Comparison of ENCODE assay signal across 12 mouse cellular contexts in genomic region chr6:115855733-115856360, GRCm38 (mm10). TPM values are rescaled to one million over a fixed set of nuclear protein-coding genes. Genes with fewer than 3 reads are reported as not detected.
DNase-seq lines count a peak whose midpoint lies in the region; ATAC-seq and TF ChIP-seq lines count a peak whose summit lies in the region.
"Had no signal": no experiment of that assay in that cellular context is flagged by ENCODE, and none has a peak within 500 bp of the region (broad histone marks: within the 10 kb centered on the region; RNA-seq: fewer than 3 reads in every experiment).

No protein-coding gene starts in this region.

- 56% methylated on average over 3 of the region's 3 CpGs for WGBS in heart, embryonic 13.5 days
- WGBS in forebrain, embryonic 13.5 days, result 82% methylated on average over 3 of the region's 3 CpGs

- peak overlapping the region; percentile 77 for H3K27ac ChIP-seq in heart, embryonic 13.5 days (replicated peaks)
- no peak overlapping the region for H3K27ac ChIP-seq in forebrain, embryonic 13.5 days
- H3K27ac ChIP-seq: hindbrain, embryonic 10.5 days had no signal

- no peaks in the 10 kb centered on the region for H3K9me3 ChIP-seq in heart, embryonic 13.5 days
- H3K9me3 ChIP-seq in forebrain, embryonic 13.5 days (replicated peaks), result no peaks in the 10 kb centered on the region
- H3K9me3 ChIP-seq: hindbrain, embryonic 10.5 days had no signal

- no peak for DNase-seq in heart, adult 9 months (ENCODE audit: low spot score in 2 of 2)
- peak; percentile 57 to 69 for DNase-seq in layer of hippocampus, adult 18-20 months (ENCODE audit: low spot score in 2 of 2)
- no peak for DNase-seq in layer of hippocampus, postnatal 25 days (ENCODE audit: extremely low spot score in 1 of 2, low spot score in 1 of 2)
- DNase-seq in brain, embryonic 14.5 days (ENCODE audit: low read depth), result peak; percentile 31
- peak; percentile 41 to 44 for DNase-seq in layer of hippocampus, postnatal 10 days (ENCODE audit: low spot score in 2 of 2)
- no peak for DNase-seq in embryo, embryonic 10 days (ENCODE audit: low spot score)
- DNase-seq: cerebellum, adult 9-11 months had no signal

- TF ChIP-seq CTCF in brain, embryonic 14.5 days (IDR thresholded peaks at IDR 0.05; ENCODE audit: borderline replicate concordance, extremely low read depth, insufficient read depth, insufficient read length), result no peak

- ATAC-seq in heart, embryonic 13.5 days (ENCODE audit: extremely low read depth, insufficient number of reproducible peaks, low FRiP score, low TSS enrichment), result no peak
- ATAC-seq in forebrain, embryonic 13.5 days, result no peak
- ATAC-seq: midbrain, embryonic 16.5 days had no signal

- no peak overlapping the region for H3K4me3 ChIP-seq in heart, embryonic 13.5 days
- H3K4me3 ChIP-seq in forebrain, embryonic 13.5 days, result no peak overlapping the region
- H3K4me3 ChIP-seq: hindbrain, embryonic 10.5 days had no signal

- no peak overlapping the region for H3K4me2 ChIP-seq in heart, embryonic 13.5 days
- H3K4me2 ChIP-seq in forebrain, embryonic 13.5 days, result no peak overlapping the region

- no peak for TF ChIP-seq POLR2A in brain, embryonic 14.5 days (IDR thresholded peaks at IDR 0.05; ENCODE audit: borderline replicate concordance, extremely low read depth, insufficient read depth, insufficient read length, poor library complexity, severe bottlenecking)

- H3K27me3 ChIP-seq in heart, embryonic 13.5 days (replicated peaks), result no peaks in the 10 kb centered on the region
- no peaks in the 10 kb centered on the region for H3K27me3 ChIP-seq in forebrain, embryonic 13.5 days
- H3K27me3 ChIP-seq: CH12.LX had no signal

- H3K4me1 ChIP-seq in heart, embryonic 13.5 days, result peaks cover 64% of the 10 kb centered on the region
- H3K4me1 ChIP-seq in forebrain, embryonic 13.5 days, result peaks cover 31% of the 10 kb centered on the region

- no peak overlapping the region for H3K9ac ChIP-seq in heart, embryonic 13.5 days
- H3K9ac ChIP-seq in forebrain, embryonic 13.5 days, result no peak overlapping the region

- H3K36me3 ChIP-seq in heart, embryonic 13.5 days, result no peaks in the 10 kb centered on the region
- H3K36me3 ChIP-seq in forebrain, embryonic 13.5 days (ENCODE audit: poor library complexity, severe bottlenecking), result no peaks in the 10 kb centered on the region

RNA-seq across cellular contexts. Expression of gene Ift122, which starts 2.6 kb away (rescaled TPM):
- polyA plus RNA-seq in heart, embryonic 13.5 days (2015; fragmentation: Nextera tagmentation; extraction: Ambion mirVana), result 21.2 and 21.4 TPM in 2 replicates
- 10 to 100 TPM; 26.4 to 33.5 TPM for total RNA-seq in layer of hippocampus, adult 18-20 months (2021)
- 10 to 100 TPM; 26.7 to 28.7 TPM for total RNA-seq in layer of hippocampus, postnatal 25 days (2021)
- polyA plus RNA-seq in brain, embryonic 14.5 days (2012; rRNA removed), result 28.1 and 28.9 TPM in 2 replicates
- 10 to 100 TPM; 24.0 to 25.9 TPM for total RNA-seq in layer of hippocampus, postnatal 10 days (2021)
- 26.1 and 28.4 TPM in 2 replicates for polyA plus RNA-seq in forebrain, embryonic 13.5 days (2015; fragmentation: Nextera tagmentation; extraction: Ambion mirVana)

RNA-seq across cellular contexts. Expression of gene Mbd4, which starts 2.7 kb away (rescaled TPM):
- polyA plus RNA-seq in heart, embryonic 13.5 days (2015; fragmentation: Nextera tagmentation; extraction: Ambion mirVana), result 8.7 and 10.4 TPM in 2 replicates
- 1 to 10 TPM; 5.8 to 7.2 TPM for total RNA-seq in layer of hippocampus, adult 18-20 months (2021)
- total RNA-seq in layer of hippocampus, postnatal 25 days (2021), result 1 to 10 TPM; 5.8 to 6.1 TPM
- 10.2 and 12.8 TPM in 2 replicates for polyA plus RNA-seq in brain, embryonic 14.5 days (2012; rRNA removed)
- total RNA-seq in layer of hippocampus, postnatal 10 days (2021), result 1 to 10 TPM; 5.0 to 6.2 TPM
- 20.4 and 21.3 TPM in 2 replicates for polyA plus RNA-seq in forebrain, embryonic 13.5 days (2015; fragmentation: Nextera tagmentation; extraction: Ambion mirVana)

RNA-seq across cellular contexts. Expression of gene Efcab12, which starts 17.6 kb away (rescaled TPM):
- 0.46 and 0.53 TPM in 2 replicates for polyA plus RNA-seq in heart, embryonic 13.5 days (2015; fragmentation: Nextera tagmentation; extraction: Ambion mirVana)
- 1 to 10 TPM; 3.2 to 4.0 TPM for total RNA-seq in layer of hippocampus, adult 18-20 months (2021)
- total RNA-seq in layer of hippocampus, postnatal 25 days (2021), result 1 to 10 TPM; 2.8 to 3.8 TPM
- polyA plus RNA-seq in brain, embryonic 14.5 days (2012; rRNA removed), result 4.0 and 4.8 TPM in 2 replicates
- 1 to 10 TPM; 2.9 to 3.5 TPM for total RNA-seq in layer of hippocampus, postnatal 10 days (2021)
- polyA plus RNA-seq in forebrain, embryonic 13.5 days (2015; fragmentation: Nextera tagmentation; extraction: Ambion mirVana), result 1.7 and 1.9 TPM in 2 replicates

RNA-seq across cellular contexts. Expression of gene Rpl32, which starts 47.3 kb away (rescaled TPM):
- 1,371 and 1,440 TPM in 2 replicates for polyA plus RNA-seq in heart, embryonic 13.5 days (2015; fragmentation: Nextera tagmentation; extraction: Ambion mirVana)
- total RNA-seq in layer of hippocampus, adult 18-20 months (2021), result 100 to 1,000 TPM; 497 to 528 TPM
- 100 to 1,000 TPM; 471 to 520 TPM for total RNA-seq in layer of hippocampus, postnatal 25 days (2021)
- 1,840 and 1,952 TPM in 2 replicates for polyA plus RNA-seq in brain, embryonic 14.5 days (2012; rRNA removed)
- total RNA-seq in layer of hippocampus, postnatal 10 days (2021), result 100 to 1,000 TPM; 566 to 632 TPM
- polyA plus RNA-seq in forebrain, embryonic 13.5 days (2015; fragmentation: Nextera tagmentation; extraction: Ambion mirVana), result 1,595 and 1,910 TPM in 2 replicates

Comparison
In these comparisons a context has a peak if more than half of its experiments do, and no peak if none do; other contexts are left out.
1. DNase-seq: peak in layer of hippocampus, adult 18-20 months (2 of 2), brain, embryonic 14.5 days (single experiment) and layer of hippocampus, postnatal 10 days (2 of 2); none in heart, adult 9 months (0 of 2), layer of hippocampus, postnatal 25 days (0 of 2) and embryo, embryonic 10 days (single experiment).